Mouse (Mus musculus) lung, adult 2 months (tissue): ENCODE results near the gene Pdzrn3.

Experiments
- CTCF ChIP-seq: fragments of 200-500 bp; IDR thresholded peaks from 2 replicates; pipeline ENCODE4 v1.5.1; 2011; ENCODE audit warnings: mild to moderate bottlenecking, low read length, control low read depth; ENCODE audit not compliant: insufficient read depth
- POLR2A ChIP-seq: fragments of 200-500 bp; IDR thresholded peaks from 2 replicates; pipeline ENCODE4 v1.6.1; 2011; ENCODE audit warnings: low read depth, mild to moderate bottlenecking, control low read depth, low read length, borderline replicate concordance; ENCODE audit errors: extremely low read depth

- no peak for TF ChIP-seq POLR2A
- TF ChIP-seq CTCF, result no peak
Observed at GRCm38 (mm10) chr6:101395908-101396307, 18.2 kb upstream of the Pdzrn3 start.
